Mouse (Mus musculus) forebrain, postnatal 0 days (tissue): ENCODE measurements at regions not wholly inside any gene's neighbourhood (a gene's known extent, or its start where the extent isn't known, plus 50 kb on each side); places are given as distances from the start of the nearest gene placed in this dataset.

Experiments used
- ATAC-seq: fragments of 200-750 bp; cut with Nextera tagmentation; 2 replicates; pipeline ENCODE4 v1.8.0; 2017; ENCODE audit warnings: mild to moderate bottlenecking, moderate library complexity
- DNase-seq: peaks from one replicate; pipeline ENCODE4 v3.0.0-alpha.2; 2015
- H3K27ac ChIP-seq: fragments of 300-500 bp; sonication (generic); 2 replicates; pipeline ENCODE4 v1.5.1; 2014; ENCODE audit warnings: low read depth, mild to moderate bottlenecking, antibody characterized with exemption, low read length, moderate library complexity, mixed read lengths
- H3K27me3 ChIP-seq: fragments of 300-500 bp; sonication (generic); 2 replicates; pipeline ENCODE4 v1.6.1; 2014; ENCODE audit warnings: mild to moderate bottlenecking, low read length, mixed read lengths; ENCODE audit not compliant: insufficient read depth
- H3K36me3 ChIP-seq: fragments of 300-500 bp; sonication (generic); 2 replicates; pipeline ENCODE4 v1.6.1; 2014; ENCODE audit warnings: mild to moderate bottlenecking, moderate library complexity; ENCODE audit not compliant: insufficient read depth
- H3K4me1 ChIP-seq: fragments of 300-500 bp; sonication (generic); 2 replicates; pipeline ENCODE4 v1.6.1; 2014; ENCODE audit warnings: antibody characterized with exemption; ENCODE audit not compliant: insufficient read depth
- H3K4me2 ChIP-seq: fragments of 300-500 bp; sonication (generic); 2 replicates; pipeline ENCODE4 v1.6.1; 2014; ENCODE audit warnings: low read depth, mild to moderate bottlenecking, moderate library complexity
- H3K4me3 ChIP-seq: fragments of 300-500 bp; sonication (generic); 2 replicates; pipeline ENCODE4 v1.5.1; 2014; ENCODE audit warnings: low read depth, low read length, mixed read lengths
- H3K9ac ChIP-seq: fragments of 300-500 bp; sonication (generic); 2 replicates; pipeline ENCODE4 v1.6.1; 2014; ENCODE audit warnings: mild to moderate bottlenecking
- H3K9me3 ChIP-seq: fragments of 300-500 bp; sonication (generic); 2 replicates; pipeline ENCODE4 v1.6.1; 2016; ENCODE audit warnings: low read length
- CTCF ChIP-seq: sonication (generic); IDR thresholded peaks from 2 replicates; pipeline ENCODE4 v1.5.1; 2016; ENCODE audit warnings: antibody characterized with exemption, control low read depth, low read depth
- WGBS: fragments of 180-500 bp; shearing (Covaris S2); extraction: QIAGEN DNeasy Blood & Tissue Kit; methylation state at CpG from one replicate; pipeline ENCODE4 v1.1.7; 2014; 5-methylcytosine and 5-hydroxymethylcytosine counted together

- H3K9me3 ChIP-seq = no peaks in the 10 kb centered on the region
- H3K27ac ChIP-seq = no peak overlapping the region
- H3K4me2 ChIP-seq = no peak overlapping the region
- TF ChIP-seq CTCF = no peak
- H3K27me3 ChIP-seq = no peaks in the 10 kb centered on the region
- H3K4me1 ChIP-seq = no peaks in the 10 kb centered on the region
- ATAC-seq = no peak
- H3K36me3 ChIP-seq = no peaks in the 10 kb centered on the region
- no peak overlapping the region for H3K4me3 ChIP-seq
- WGBS = 64% methylated on average over 4 of the region's 4 CpGs
- H3K9ac ChIP-seq = no peak overlapping the region
- no peak for DNase-seq
Measured at GRCm38 (mm10) chr17:62367937-62368336, 513.2 kb downstream of the Efna5 start.

DNA sequence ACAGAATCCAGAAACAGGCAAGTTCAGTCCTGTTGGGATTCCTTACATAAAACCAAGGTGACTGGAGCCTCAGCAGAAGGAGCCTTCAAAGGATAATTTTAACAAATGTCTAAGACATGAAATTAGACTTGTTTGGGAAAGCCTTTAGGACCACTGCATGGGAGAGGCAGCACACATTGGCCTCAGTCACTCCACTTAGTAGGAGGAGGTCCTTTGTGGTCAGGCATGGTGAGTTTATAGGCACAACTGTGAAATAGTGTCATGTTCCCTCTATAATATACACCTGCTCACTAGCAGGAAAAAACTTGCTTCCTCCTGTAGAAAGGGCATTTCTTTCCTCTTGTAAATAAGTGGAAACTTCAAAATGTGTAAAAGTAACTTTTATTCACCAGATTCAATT, 522.8 kb downstream of the Efna5 start:
- Histone ChIP-seq H3K9me3 (no peaks in the 10 kb centered on the region), H3K9ac (no peak overlapping the region), H3K36me3 (no peaks in the 10 kb centered on the region), H3K27ac (no peak overlapping the region), H3K4me1 (no peaks in the 10 kb centered on the region), H3K4me2 (no peak overlapping the region), H3K4me3 (no peak overlapping the region), H3K27me3 (no peaks in the 10 kb centered on the region)
- TF ChIP-seq CTCF = no peak
- ATAC-seq = no peak
- no peak for DNase-seq

GRCm38 (mm10) chr17:62337890-62338557, 543.1 kb downstream of the Efna5 start:
- H3K27me3 ChIP-seq = peaks cover 5% of the 10 kb centered on the region; the same call in 1 of the 2 replicates
- TF ChIP-seq CTCF = no peak
- no peak overlapping the region for H3K9ac ChIP-seq
- H3K27ac ChIP-seq = no peak overlapping the region
- peak; percentile 83 for DNase-seq
- no peak overlapping the region for H3K4me3 ChIP-seq
- 23% methylated on average over 10 of the region's 10 CpGs for WGBS
- H3K36me3 ChIP-seq = no peaks in the 10 kb centered on the region
- no peaks in the 10 kb centered on the region for H3K9me3 ChIP-seq
- peak; percentile 90 for ATAC-seq
- no peak overlapping the region for H3K4me2 ChIP-seq
- no peaks in the 10 kb centered on the region for H3K4me1 ChIP-seq

- Histone ChIP-seq H3K27me3 (no peaks in the 10 kb centered on the region), H3K4me3 (no peak overlapping the region), H3K9me3 (no peaks in the 10 kb centered on the region), H3K36me3 (no peaks in the 10 kb centered on the region), H3K27ac (no peak overlapping the region), H3K9ac (no peak overlapping the region), H3K4me1 (no peaks in the 10 kb centered on the region), H3K4me2 (no peak overlapping the region)
- no peak for DNase-seq
- WGBS = 69% methylated on average over 4 of the region's 4 CpGs
- ATAC-seq = no peak
- TF ChIP-seq CTCF = no peak
Measured at GRCm38 (mm10) chr17:62330226-62330625, 550.9 kb downstream of the Efna5 start.

DNA sequence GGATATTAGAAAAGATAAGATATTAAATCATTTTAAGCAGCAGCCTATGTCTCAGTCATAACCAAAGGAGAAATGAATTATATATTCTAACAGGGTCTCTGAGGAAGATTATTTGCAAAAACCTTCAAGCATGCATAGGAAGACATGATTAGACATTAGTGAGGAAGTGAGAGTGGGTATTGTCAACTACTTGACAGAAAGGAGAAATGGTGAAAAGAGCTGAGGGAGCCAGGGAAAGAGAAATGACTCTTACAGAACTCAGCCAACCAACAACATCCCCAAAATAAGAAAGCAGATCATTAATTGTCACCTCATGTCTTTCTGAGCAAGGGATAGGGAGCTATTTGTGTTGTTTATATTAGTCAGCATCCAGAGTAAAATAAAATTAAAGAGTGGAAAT, 554.3 kb downstream of the Efna5 start:
- no peaks in the 10 kb centered on the region for H3K9me3 ChIP-seq
- no peaks in the 10 kb centered on the region; the same call in 1 of the 2 replicates for H3K27me3 ChIP-seq
- H3K4me1 ChIP-seq = no peaks in the 10 kb centered on the region
- no peaks in the 10 kb centered on the region for H3K36me3 ChIP-seq
- DNase-seq (no peak), ATAC-seq (no peak)
- no peak overlapping the region for H3K9ac ChIP-seq
- no peak for TF ChIP-seq CTCF
- no peak overlapping the region for H3K27ac ChIP-seq
- H3K4me3 ChIP-seq = no peak overlapping the region
- no peak overlapping the region for H3K4me2 ChIP-seq

DNA sequence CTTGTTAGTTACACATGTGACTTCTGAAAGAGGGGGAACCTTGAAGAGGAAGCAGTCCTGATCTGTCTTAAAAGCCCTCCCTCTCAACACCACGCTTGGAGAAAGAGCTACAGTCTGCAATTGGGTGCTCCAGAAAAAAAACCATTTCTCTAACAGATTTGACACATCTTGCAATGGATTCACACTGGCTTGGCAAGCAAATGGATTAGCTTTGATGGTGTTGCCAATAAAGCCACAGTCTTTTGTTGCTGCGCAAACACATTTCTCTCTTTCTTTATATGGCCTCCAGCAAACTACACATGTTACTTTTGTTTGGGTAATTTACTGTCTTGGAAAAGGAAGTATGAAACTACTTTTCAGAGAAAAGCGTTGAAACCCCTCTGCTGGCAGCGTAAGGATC, 562.1 kb downstream of the Efna5 start:
- no peak overlapping the region for H3K9ac ChIP-seq
- no peak overlapping the region for H3K4me3 ChIP-seq
- H3K27me3 ChIP-seq = no peaks in the 10 kb centered on the region
- DNase-seq = peak; percentile 41
- TF ChIP-seq CTCF = no peak
- H3K9me3 ChIP-seq = no peaks in the 10 kb centered on the region
- 35% methylated on average over 4 of the region's 4 CpGs for WGBS
- peak; percentile 58 for ATAC-seq
- no peaks in the 10 kb centered on the region for H3K36me3 ChIP-seq
- no peaks in the 10 kb centered on the region for H3K4me1 ChIP-seq
- H3K4me2 ChIP-seq = no peak overlapping the region
- H3K27ac ChIP-seq = no peak overlapping the region

DNA sequence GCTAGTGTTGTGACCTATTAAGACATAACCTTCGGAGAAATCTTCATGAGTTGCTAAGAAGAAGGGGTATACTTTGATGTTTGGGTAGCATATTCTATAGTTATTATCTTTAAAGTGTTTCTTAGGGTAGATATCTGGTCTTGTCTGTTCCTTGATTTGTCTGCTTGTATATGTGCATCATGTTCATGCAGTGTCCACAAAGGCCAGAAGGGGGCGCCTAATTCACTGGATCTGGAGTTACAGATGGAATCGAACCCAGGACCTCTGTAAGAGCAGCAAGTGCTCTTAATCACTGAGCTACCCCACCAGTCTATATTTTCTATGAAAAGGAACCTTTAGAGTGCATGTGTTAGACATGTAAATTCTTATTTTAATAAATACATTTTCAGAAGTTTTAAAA, 571.1 kb downstream of the Efna5 start:
- no peak overlapping the region for H3K4me3 ChIP-seq
- WGBS = 54% methylated on average over 3 of the region's 3 CpGs
- TF ChIP-seq CTCF = peak; percentile 22; the same call in 1 of the 2 replicates
- H3K9me3 ChIP-seq = no peaks in the 10 kb centered on the region
- DNase-seq (no peak), ATAC-seq (no peak)
- H3K36me3 ChIP-seq = no peaks in the 10 kb centered on the region
- no peak overlapping the region for H3K27ac ChIP-seq
- no peaks in the 10 kb centered on the region for H3K27me3 ChIP-seq
- H3K4me1 ChIP-seq = no peaks in the 10 kb centered on the region
- H3K4me2 ChIP-seq = no peak overlapping the region
- H3K9ac ChIP-seq = no peak overlapping the region

DNA sequence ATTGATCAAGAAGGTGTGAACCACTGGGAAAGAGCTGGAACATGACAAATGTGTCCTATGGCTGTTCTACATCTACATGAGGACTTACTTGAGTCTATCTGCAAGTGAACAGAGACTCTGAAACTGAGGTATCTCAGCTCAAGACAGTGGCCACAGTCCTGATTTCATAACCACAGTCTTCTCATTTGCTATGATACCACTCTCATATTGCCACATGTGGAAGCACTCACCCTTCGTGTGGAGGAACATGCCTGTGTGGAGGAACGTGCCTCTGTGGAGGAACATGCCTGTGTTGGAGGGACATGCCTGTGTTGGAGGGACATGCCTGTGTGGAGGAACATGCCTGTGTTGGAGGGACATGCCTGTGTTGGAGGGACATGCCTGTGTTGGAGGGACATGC, 574.0 kb downstream of the Efna5 start:
- WGBS = 97% methylated on average over 2 of the region's 2 CpGs
- H3K27ac ChIP-seq = no peak overlapping the region
- H3K27me3 ChIP-seq = no peaks in the 10 kb centered on the region
- no peaks in the 10 kb centered on the region for H3K9me3 ChIP-seq
- no peak for TF ChIP-seq CTCF
- H3K4me3 ChIP-seq = no peak overlapping the region
- DNase-seq = no peak
- no peak overlapping the region for H3K4me2 ChIP-seq
- H3K9ac ChIP-seq = no peak overlapping the region
- H3K4me1 ChIP-seq = no peaks in the 10 kb centered on the region
- H3K36me3 ChIP-seq = no peaks in the 10 kb centered on the region
- no peak for ATAC-seq
